Mouse (Mus musculus) thymus, adult 2 months (tissue): ENCODE measurements around the gene Arhgap33. TPM values are rescaled to one million over a fixed set of nuclear protein-coding genes. Genes with fewer than 3 reads are reported as not detected.
"Not testable (repeated sequence)": the region's sequence is repeated elsewhere in the genome, so short reads cannot be mapped to it uniquely, and the experiment has no call there.

ENCODE experiments used
- DNase-seq: peaks from one replicate; pipeline ENCODE4 v3.0.0; 2021
- H3K27ac ChIP-seq: fragments of 200-500 bp; 2 replicates; pipeline ENCODE4 v1.5.1; 2012; ENCODE audit warnings: low read length, control low read depth; ENCODE audit not compliant: control insufficient read depth, insufficient read depth
- H3K27me3 ChIP-seq: fragments of 200-500 bp; 2 replicates; pipeline ENCODE4 v1.6.1; 2012; ENCODE audit warnings: mild to moderate bottlenecking, low read length, moderate library complexity, mixed read lengths; ENCODE audit not compliant: control insufficient read depth, insufficient read depth
- H3K36me3 ChIP-seq: fragments of 200-500 bp; 2 replicates; pipeline ENCODE4 v1.6.1; 2012; ENCODE audit warnings: mild to moderate bottlenecking, low read length, moderate library complexity; ENCODE audit not compliant: control insufficient read depth, insufficient read depth
- H3K4me1 ChIP-seq: fragments of 200-500 bp; replicated peaks from 2 replicates; pipeline ENCODE4 v1.6.1; 2012; ENCODE audit warnings: low read length; ENCODE audit not compliant: control insufficient read depth, insufficient read depth
- H3K4me3 ChIP-seq: fragments of 200-500 bp; 2 replicates; pipeline ENCODE4 v1.5.1; 2012; ENCODE audit warnings: mild to moderate bottlenecking, low read length, control low read depth, moderate library complexity; ENCODE audit not compliant: control insufficient read depth, insufficient read depth
- CTCF ChIP-seq: fragments of 200-500 bp; IDR thresholded peaks from 2 replicates; pipeline ENCODE4 v1.5.1; 2012; ENCODE audit warnings: mild to moderate bottlenecking, control low read depth, low read length, moderate library complexity, borderline replicate concordance; ENCODE audit not compliant: control insufficient read depth, poor library complexity, insufficient read depth; ENCODE audit errors: extremely low read depth
- POLR2A ChIP-seq: fragments of 200-500 bp; IDR thresholded peaks from 2 replicates; pipeline ENCODE4 v1.6.1; 2012; ENCODE audit warnings: mild to moderate bottlenecking, low read length, control low read depth, moderate library complexity; ENCODE audit not compliant: control insufficient read depth, poor library complexity, insufficient read depth; ENCODE audit errors: extremely low read depth
- WGBS: fragments of 180-500 bp; shearing (Covaris S2); methylation state at CpG from one replicate; pipeline ENCODE4 v1.1.7; 2018; 5-methylcytosine and 5-hydroxymethylcytosine counted together
- polyA plus RNA-seq: library from polyadenylated mRNA; depleted of rRNA; stranded (reverse); fragments of >200 nt; gene quantifications from 2 replicates; pipeline ENCODE4 v1.2.3, GENCODE M21; 2012

Gene Arhgap33
- polyA plus RNA-seq, 1 experiment, result 156 TPM

DNA sequence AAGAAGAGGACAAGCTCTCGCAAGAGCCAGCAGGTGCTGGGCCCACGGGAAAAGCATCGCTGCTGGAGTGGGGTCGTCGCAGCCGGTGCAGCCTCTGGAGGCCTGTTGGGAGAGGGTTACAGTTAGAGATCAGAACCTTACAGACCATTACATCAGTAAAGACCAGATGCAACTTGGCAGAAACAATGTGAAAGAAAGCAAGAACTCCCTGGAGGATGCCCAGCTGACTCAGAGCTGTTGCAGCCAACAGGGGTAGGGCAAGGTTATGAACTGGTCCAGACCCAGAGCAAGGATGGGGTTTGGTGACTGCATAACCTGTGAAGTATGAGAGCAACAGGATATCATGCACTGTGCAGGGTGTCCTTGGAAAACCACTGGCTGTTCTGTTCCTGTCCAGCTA lies 10.4 kb downstream of the Arhgap33 start:
- Histone ChIP-seq H3K36me3 (peaks cover 35% of the 10 kb centered on the region), H3K4me1 (no peaks in the 10 kb centered on the region), H3K27me3 (no peaks in the 10 kb centered on the region), H3K4me3 (no peak overlapping the region), H3K27ac (no peak overlapping the region)
- no peak for TF ChIP-seq CTCF
- TF ChIP-seq POLR2A, result no peak
- WGBS, result 95% methylated on average over 6 of the region's 6 CpGs
- DNase-seq, result no peak

DNA sequence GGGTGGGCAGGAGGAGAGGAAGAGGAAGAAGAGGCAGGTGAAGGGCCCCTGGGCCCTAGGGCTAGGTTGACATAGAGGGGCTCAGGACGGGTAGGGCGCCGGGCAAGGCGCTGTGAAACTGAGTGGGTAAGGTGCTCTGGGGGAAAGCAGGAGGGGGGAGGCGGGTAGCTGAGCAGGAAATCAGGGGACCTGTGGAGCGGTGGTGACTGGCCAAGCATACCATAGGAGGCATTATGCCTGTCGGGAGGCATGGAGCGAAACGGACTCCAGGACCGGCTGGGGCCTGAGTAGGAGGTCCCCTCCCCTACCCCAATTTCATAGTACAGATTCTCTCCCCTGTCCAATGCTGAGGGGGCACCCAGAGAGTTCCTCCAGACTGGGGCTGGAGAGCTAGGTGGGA lies 12.0 kb downstream of the Arhgap33 start:
- WGBS, result 96% methylated on average over 10 of the region's 10 CpGs
- H3K36me3 ChIP-seq, result peaks cover 20% of the 10 kb centered on the region
- no peak overlapping the region for H3K4me3 ChIP-seq
- H3K27ac ChIP-seq, result no peak overlapping the region
- H3K27me3 ChIP-seq, result no peaks in the 10 kb centered on the region
- DNase-seq, result no peak
- H3K4me1 ChIP-seq, result no peaks in the 10 kb centered on the region
- TF ChIP-seq CTCF (no peak), POLR2A (no peak)

DNA sequence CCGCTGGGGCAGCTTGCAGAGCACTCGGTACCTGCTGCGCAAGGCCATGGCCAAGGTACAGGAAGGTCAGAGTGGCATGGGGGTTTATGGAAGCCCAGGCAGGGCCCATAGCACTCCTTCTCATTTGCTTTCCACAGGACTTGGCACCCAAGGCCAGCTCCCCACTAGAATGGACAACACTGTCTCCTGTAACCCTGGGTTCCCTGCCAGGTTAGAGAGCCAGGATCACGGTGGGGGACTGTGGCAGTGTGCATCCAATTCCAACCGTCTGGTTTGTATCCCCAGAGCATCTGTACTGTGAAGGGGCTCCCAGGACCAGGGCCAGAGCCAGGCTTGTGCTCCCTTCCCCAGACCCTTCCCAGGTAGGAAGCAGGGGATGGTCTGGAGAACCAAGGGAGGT lies 14.0 kb downstream of the Arhgap33 start:
- Histone ChIP-seq H3K27me3 (no peaks in the 10 kb centered on the region), H3K4me3 (no peak overlapping the region), H3K4me1 (no peaks in the 10 kb centered on the region), H3K36me3 (peaks cover 5% of the 10 kb centered on the region; the same call in 1 of the 2 replicates), H3K27ac (no peak overlapping the region)
- TF ChIP-seq CTCF, result no peak
- TF ChIP-seq POLR2A, result no peak
- WGBS, result 88% methylated on average over 5 of the region's 5 CpGs
- no peak for DNase-seq

DNA sequence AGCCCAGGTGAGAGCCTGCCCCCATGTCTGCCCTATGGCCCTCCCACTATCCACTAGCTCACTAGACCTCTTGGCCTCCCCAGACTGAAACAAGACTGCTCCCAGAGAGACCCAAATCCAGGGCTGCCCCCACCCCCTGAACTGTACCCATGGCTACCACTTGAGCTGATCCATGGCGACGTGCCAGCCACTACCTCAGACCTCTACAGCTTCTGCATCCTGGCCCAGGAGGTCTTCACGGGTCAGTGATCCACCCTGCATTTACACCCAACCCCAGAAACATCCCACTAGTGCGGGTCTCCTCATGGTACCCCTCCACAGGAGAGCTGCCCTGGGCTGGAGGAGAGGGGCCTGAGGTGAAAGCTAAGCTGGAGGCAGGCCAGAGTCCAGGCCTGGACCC lies 14.5 kb downstream of the Arhgap33 start:
- no peak overlapping the region for H3K4me3 ChIP-seq
- H3K27me3 ChIP-seq, result no peaks in the 10 kb centered on the region
- no peaks in the 10 kb centered on the region for H3K4me1 ChIP-seq
- H3K36me3 ChIP-seq, result peaks cover 5% of the 10 kb centered on the region; the same call in 1 of the 2 replicates
- 83% methylated on average over 4 of the region's 4 CpGs for WGBS
- no peak for DNase-seq
- TF ChIP-seq CTCF (no peak), POLR2A (no peak)
- H3K27ac ChIP-seq, result no peak overlapping the region

DNA sequence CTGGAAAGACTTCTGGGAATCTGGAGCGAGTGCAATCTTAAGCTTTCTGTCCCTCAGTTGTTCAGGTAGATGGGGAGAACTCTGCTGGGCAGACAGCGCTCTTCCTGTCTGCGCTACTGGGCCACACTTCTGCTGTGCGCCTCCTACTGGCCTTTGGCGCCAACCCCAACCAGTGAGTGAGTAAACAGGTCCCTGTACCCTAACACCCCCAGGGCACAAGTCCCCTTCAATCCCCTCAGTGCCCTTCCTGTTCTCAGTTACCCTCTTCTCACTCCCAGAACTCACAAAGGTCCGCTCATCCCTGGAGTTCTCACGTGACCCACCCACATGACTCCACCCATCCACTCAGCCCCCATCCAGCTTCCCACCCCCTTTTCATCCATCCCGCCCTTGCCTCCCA lies 16.5 kb downstream of the Arhgap33 start:
- Histone ChIP-seq H3K4me3 (no peak overlapping the region), H3K27me3 (no peaks in the 10 kb centered on the region), H3K27ac (no peak overlapping the region), H3K36me3 (peaks cover under 1% of the 10 kb centered on the region; the same call in 1 of the 2 replicates), H3K4me1 (no peaks in the 10 kb centered on the region)
- no peak for DNase-seq
- WGBS, result 60% methylated on average over 8 of the region's 8 CpGs
- TF ChIP-seq POLR2A (no peak), CTCF (no peak)

DNA sequence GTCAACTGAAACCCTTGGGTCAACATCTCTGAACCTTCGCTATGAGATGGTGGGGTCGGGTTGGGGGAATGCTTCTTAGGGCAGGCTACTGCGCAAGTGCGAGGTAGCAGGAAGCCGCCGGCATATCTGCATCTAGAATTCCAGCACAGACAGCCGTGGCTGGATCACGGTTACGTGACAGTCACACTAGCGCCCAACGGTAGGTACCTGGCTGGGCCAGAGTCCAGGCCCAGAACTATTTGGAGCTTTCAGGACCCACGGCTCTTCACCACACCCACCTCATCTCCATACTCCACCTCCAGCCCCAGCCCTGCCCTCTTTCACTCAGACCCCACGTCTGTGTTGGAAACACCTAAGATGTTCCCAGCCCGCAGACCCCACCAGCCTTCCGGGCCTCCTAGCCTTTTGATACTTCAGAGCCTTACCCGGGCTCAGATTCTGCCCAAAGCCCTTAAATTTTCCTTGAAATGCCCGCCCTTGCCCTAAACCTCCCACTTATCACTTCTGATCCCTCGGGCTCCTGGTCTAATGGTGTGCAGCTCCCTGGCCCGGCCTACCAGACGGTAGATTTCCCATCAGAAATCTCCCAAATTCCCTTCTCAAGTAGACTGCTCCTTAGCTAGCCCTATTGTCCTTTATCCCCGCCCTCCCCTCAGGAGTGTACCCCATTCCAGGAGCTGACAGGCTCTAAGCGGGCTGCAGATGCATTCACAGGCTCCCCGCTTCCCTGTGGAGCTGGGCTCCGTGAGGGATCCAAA lies 19.7 kb downstream of the Arhgap33 start:
- H3K36me3 ChIP-seq, result no peaks in the 10 kb centered on the region
- DNase-seq, result no peak
- TF ChIP-seq CTCF (no peak), POLR2A (no peak)
- H3K27ac ChIP-seq, result no peak overlapping the region
- 80% methylated on average over 24 of the region's 24 CpGs for WGBS
- no peaks in the 10 kb centered on the region for H3K27me3 ChIP-seq
- no peaks in the 10 kb centered on the region for H3K4me1 ChIP-seq
- no peak overlapping the region for H3K4me3 ChIP-seq

DNA sequence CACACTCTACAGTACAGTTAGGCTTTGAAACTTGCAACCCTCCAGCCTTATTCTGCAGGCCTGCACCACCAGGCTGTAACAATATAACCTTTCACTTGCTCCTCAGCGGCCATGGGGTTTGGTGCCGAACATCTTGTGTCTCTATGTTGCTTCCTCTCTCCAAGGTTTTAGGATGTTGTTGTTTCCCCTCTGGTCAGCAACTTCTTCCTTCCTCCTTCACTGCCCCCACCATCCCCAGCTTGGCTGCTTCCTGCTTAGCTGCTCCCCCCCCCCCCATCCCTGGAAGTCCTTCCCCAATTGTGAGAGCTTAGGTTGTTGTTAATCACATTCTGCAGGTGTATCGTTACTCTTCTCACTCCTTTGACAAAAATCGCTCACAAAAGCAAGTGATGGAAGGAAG lies 26.8 kb downstream of the Arhgap33 start:
- H3K27me3 ChIP-seq, result no peaks in the 10 kb centered on the region
- DNase-seq, result no peak
- 31% methylated on average over 4 of the region's 4 CpGs for WGBS
- no peak for TF ChIP-seq CTCF
- TF ChIP-seq POLR2A, result no peak
- no peaks in the 10 kb centered on the region for H3K4me1 ChIP-seq
- no peak overlapping the region for H3K4me3 ChIP-seq
- no peak overlapping the region for H3K27ac ChIP-seq
- no peaks in the 10 kb centered on the region for H3K36me3 ChIP-seq

DNA sequence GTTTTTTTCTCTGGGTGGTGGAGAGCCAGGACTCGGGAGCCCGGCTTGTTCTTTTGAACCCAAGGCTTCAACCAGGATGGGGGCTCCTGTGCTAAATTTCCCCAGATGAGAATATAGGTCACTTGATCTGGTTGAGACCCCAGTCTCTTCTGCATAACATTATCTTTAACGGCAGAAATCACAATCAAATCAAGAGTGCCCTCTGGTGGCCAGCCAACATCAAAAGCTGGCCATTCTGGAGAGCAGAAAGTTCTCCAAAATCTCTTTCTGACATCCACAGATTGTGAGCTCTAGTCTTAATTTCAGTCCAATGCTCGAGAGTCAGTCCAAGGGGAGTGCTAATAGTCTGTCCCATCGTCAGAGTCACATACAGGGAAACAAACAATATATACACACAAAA lies 33.7 kb downstream of the Arhgap33 start:
- 76% methylated on average over 5 of the region's 5 CpGs for WGBS
- not testable (repeated sequence) for H3K36me3 ChIP-seq, H3K4me1 ChIP-seq, H3K27ac ChIP-seq, H3K4me3 ChIP-seq, H3K27me3 ChIP-seq
- peak; percentile 13 for DNase-seq

DNA sequence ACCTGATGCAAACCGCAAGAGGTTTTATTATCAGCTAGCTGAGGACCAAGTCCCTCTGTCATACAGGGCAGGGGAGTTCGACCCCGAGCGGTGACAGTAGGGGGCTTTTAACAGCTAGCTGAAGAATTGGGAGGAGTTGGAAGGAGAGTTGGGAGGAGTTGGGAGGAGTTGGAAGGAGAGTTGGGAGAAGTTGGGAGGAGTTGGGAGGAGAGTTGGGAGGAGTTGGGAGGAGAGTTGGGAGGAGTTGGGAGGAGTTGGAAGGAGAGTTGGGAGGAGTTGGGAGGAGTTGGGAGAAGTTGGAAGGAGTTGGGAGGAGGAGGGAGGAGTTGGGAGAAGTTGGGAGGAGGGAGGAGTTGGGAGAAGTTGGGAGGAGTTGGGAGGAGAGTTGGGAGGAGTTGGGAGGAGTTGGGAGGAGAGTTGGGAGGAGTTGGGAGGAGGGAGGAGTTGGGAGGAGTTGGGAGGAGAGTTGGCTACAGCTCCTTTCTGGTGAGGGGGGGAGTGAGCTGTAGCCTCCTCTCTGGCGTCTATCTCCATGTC lies 39.3 kb downstream of the Arhgap33 start:
- not testable (repeated sequence) for H3K36me3 ChIP-seq, H3K27me3 ChIP-seq, H3K27ac ChIP-seq, H3K4me3 ChIP-seq, DNase-seq, H3K4me1 ChIP-seq
- WGBS, result 72% methylated on average over 5 of the region's 5 CpGs
